ENCODE assay signal across 16 mouse cellular contexts in genomic region chr5:8310907-8311306, GRCm38 (mm10). TPM values are rescaled to one million over a fixed set of nuclear protein-coding genes. Genes with fewer than 3 reads are reported as not detected.
DNase-seq lines count a peak whose midpoint lies in the region; ATAC-seq and TF ChIP-seq lines count a peak whose summit lies in the region.
"Had no signal": no experiment of that assay in that cellular context is flagged by ENCODE, and none has a peak within 500 bp of the region (broad histone marks: within the 10 kb centered on the region; RNA-seq: fewer than 3 reads in every experiment).

No protein-coding gene starts in this region.

- no peaks in the 10 kb centered on the region for H3K9me3 ChIP-seq in kidney, embryonic 16.5 days (ENCODE audit: low read length)
- H3K9me3 ChIP-seq: forebrain, embryonic 15.5 days; heart, embryonic 13.5 days; limb, embryonic 15.5 days; midbrain, embryonic 15.5 days; stomach, embryonic 15.5 days had no signal

- ATAC-seq in kidney, embryonic 16.5 days (ENCODE audit: low FRiP score, low TSS enrichment), result peak; percentile 31; the same call in 1 of the 2 replicates
- ATAC-seq: forebrain, embryonic 15.5 days; inflammation-experienced regulatory T-cells, adult 6 months; midbrain, embryonic 15.5 days had no signal

- no peak for DNase-seq in gastrocnemius, adult 2 months
- no peak for DNase-seq in gastrocnemius, adult 8-10 months (ENCODE audit: low spot score in 2 of 2)
- no peak for DNase-seq in kidney, adult 18-20 months
- DNase-seq in NIH3T3 (ENCODE audit: low read depth), result peak; percentile 36
- DNase-seq in gastrocnemius, postnatal 14 days, result peak; percentile 13
- DNase-seq in layer of hippocampus, postnatal 25 days (ENCODE audit: extremely low spot score in 1 of 2, low spot score in 1 of 2), result no peak
- DNase-seq in layer of hippocampus, adult 9-10 months (ENCODE audit: low spot score), result no peak
- DNase-seq: B cell, adult 2 months; lung, postnatal 10 days had no signal

- no peak overlapping the region for H3K4me2 ChIP-seq in kidney, embryonic 16.5 days (replicated peaks; ENCODE audit: low read depth, low read length)
- H3K4me2 ChIP-seq: forebrain, embryonic 15.5 days; heart, embryonic 13.5 days; limb, embryonic 15.5 days; midbrain, embryonic 15.5 days; stomach, embryonic 15.5 days had no signal

- intact Hi-C loops in gastrocnemius, adult 2 months (cut with DNase I), result no loop called here
- intact Hi-C loops in gastrocnemius, postnatal 14 days (cut with DNase I; ENCODE audit: low total_unique reads), result no loop called here

- 48% methylated on average over 4 of the region's 4 CpGs for WGBS in kidney, embryonic 16.5 days

- H3K36me3 ChIP-seq in kidney, embryonic 16.5 days (ENCODE audit: insufficient read depth, low read length), result no peaks in the 10 kb centered on the region
- H3K36me3 ChIP-seq: forebrain, embryonic 15.5 days; heart, embryonic 13.5 days; limb, embryonic 15.5 days; midbrain, embryonic 15.5 days; stomach, embryonic 15.5 days had no signal

- H3K4me1 ChIP-seq in kidney, embryonic 16.5 days (ENCODE audit: insufficient read depth, low read length), result no peaks in the 10 kb centered on the region
- H3K4me1 ChIP-seq: forebrain, embryonic 15.5 days; heart, embryonic 13.5 days; midbrain, embryonic 15.5 days; stomach, embryonic 15.5 days had no signal

- peak overlapping the region; percentile 61 for H3K27ac ChIP-seq in gastrocnemius, adult 2 months
- H3K27ac ChIP-seq in kidney, embryonic 16.5 days (ENCODE audit: low read length), result no peak overlapping the region
- H3K27ac ChIP-seq: forebrain, embryonic 15.5 days; heart, embryonic 13.5 days; limb, embryonic 15.5 days; midbrain, embryonic 15.5 days; stomach, embryonic 15.5 days had no signal

- H3K27me3 ChIP-seq in kidney, embryonic 16.5 days (ENCODE audit: insufficient read depth, low read length), result no peaks in the 10 kb centered on the region
- H3K27me3 ChIP-seq: forebrain, embryonic 15.5 days; heart, embryonic 13.5 days; limb, embryonic 15.5 days; midbrain, embryonic 15.5 days; stomach, embryonic 15.5 days had no signal

- H3K4me3 ChIP-seq in gastrocnemius, adult 2 months, result no peak overlapping the region
- no peak overlapping the region for H3K4me3 ChIP-seq in kidney, embryonic 16.5 days (ENCODE audit: low read length)
- H3K4me3 ChIP-seq: forebrain, embryonic 15.5 days; heart, embryonic 13.5 days; limb, embryonic 15.5 days; midbrain, embryonic 15.5 days; stomach, embryonic 15.5 days had no signal

- no peak overlapping the region for H3K9ac ChIP-seq in kidney, embryonic 16.5 days (replicated peaks; ENCODE audit: low read length)
- H3K9ac ChIP-seq: forebrain, embryonic 15.5 days; heart, embryonic 13.5 days; limb, embryonic 15.5 days; midbrain, embryonic 15.5 days; stomach, embryonic 15.5 days had no signal

- TF ChIP-seq CTCF in gastrocnemius, adult 2 months (IDR thresholded peaks at IDR 0.05), result no peak

RNA-seq across cellular contexts. Expression of gene Adam22, which starts 57.1 kb away (rescaled TPM):
- 1 to 10 TPM; 1.6 to 2.8 TPM for total RNA-seq in gastrocnemius, adult 2 months (2021)
- total RNA-seq in gastrocnemius, adult 8-10 months (2022), result 1 to 10 TPM; 1.5 to 2.9 (median 2.0) TPM
- 9.0 and 10.5 TPM in 2 replicates for polyA plus RNA-seq in kidney, embryonic 16.5 days (2015; fragmentation: Nextera tagmentation; extraction: Ambion mirVana)
- total RNA-seq in gastrocnemius, postnatal 14 days (2021), result 1 to 10 TPM; 4.3 to 4.8 TPM
- 100 to 1,000 TPM; 153 to 154 TPM for total RNA-seq in layer of hippocampus, postnatal 25 days (2021)

Comparison
In these comparisons a context has a peak if more than half of its experiments do, and no peak if none do; other contexts are left out.
1. DNase-seq: peak in NIH3T3 (single experiment) and gastrocnemius, postnatal 14 days (single experiment); none in gastrocnemius, adult 2 months (single experiment), gastrocnemius, adult 8-10 months (0 of 2), kidney, adult 18-20 months (single experiment), layer of hippocampus, postnatal 25 days (0 of 2) and layer of hippocampus, adult 9-10 months (single experiment).
2. RNA of gene Adam22, which starts 57.1 kb away (total RNA-seq): 153 to 154 TPM in layer of hippocampus, postnatal 25 days; 4.3 to 4.8 TPM in gastrocnemius, postnatal 14 days, 1.6 to 2.8 TPM in gastrocnemius, adult 2 months and 1.5 to 2.9 TPM in gastrocnemius, adult 8-10 months; every median in the first group is over 10 times any median in the second.